Mouse (Mus musculus) lung, adult 2 months (tissue): ENCODE measurements around the gene Nfe2l3.

Source experiments
- CTCF ChIP-seq: fragments of 200-500 bp; IDR thresholded peaks from 2 replicates; pipeline ENCODE4 v1.5.1; 2011; ENCODE audit warnings: mild to moderate bottlenecking, low read length, control low read depth; ENCODE audit not compliant: insufficient read depth
- POLR2A ChIP-seq: fragments of 200-500 bp; IDR thresholded peaks from 2 replicates; pipeline ENCODE4 v1.6.1; 2011; ENCODE audit warnings: low read depth, mild to moderate bottlenecking, control low read depth, low read length, borderline replicate concordance; ENCODE audit errors: extremely low read depth

DNA sequence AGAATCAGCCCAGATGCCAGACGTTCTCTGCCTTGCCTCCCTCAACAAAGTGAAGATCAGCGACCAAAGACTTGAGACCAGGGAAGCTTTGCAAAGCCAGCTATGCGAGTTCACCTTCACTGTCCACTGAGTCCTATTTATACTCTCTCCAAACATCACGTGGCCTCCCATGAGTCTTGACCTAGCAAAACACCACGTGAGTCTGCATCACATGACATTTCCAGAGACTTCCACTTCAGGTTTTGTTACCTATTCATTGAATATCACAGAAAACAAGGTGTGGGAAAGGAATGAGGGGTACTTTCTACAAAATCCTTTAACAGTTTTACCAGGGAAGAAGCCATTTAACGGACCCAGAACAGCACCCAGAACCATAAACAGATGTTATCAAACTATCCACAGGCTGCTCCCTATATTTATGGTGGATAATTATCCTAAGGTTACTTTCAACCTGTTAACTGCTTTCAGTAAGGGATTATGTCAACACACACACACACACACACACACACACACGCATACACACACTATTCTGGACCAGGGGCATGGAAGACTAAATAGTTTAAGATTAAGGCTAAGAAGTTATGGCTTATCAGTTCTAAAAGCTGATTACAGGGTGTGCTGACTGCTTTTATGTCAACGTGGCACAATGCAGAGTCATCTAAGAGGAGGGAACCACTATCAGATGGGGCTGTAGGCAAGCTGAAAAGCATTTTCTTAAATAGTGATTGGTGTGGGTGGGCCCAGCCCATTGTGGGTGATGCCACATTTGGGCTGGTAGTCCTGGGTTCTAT, 65.0 kb downstream of the Nfe2l3 start:
- TF ChIP-seq CTCF, result no peak
- TF ChIP-seq POLR2A, result no peak
